Mouse (Mus musculus): ENCODE measurements around the gene Atp6v1b1.
"Not testable (repeated sequence)": the region's sequence is repeated elsewhere in the genome, so short reads cannot be mapped to it uniquely, and the experiment has no call there.

Gene Atp6v1b1

DNA sequence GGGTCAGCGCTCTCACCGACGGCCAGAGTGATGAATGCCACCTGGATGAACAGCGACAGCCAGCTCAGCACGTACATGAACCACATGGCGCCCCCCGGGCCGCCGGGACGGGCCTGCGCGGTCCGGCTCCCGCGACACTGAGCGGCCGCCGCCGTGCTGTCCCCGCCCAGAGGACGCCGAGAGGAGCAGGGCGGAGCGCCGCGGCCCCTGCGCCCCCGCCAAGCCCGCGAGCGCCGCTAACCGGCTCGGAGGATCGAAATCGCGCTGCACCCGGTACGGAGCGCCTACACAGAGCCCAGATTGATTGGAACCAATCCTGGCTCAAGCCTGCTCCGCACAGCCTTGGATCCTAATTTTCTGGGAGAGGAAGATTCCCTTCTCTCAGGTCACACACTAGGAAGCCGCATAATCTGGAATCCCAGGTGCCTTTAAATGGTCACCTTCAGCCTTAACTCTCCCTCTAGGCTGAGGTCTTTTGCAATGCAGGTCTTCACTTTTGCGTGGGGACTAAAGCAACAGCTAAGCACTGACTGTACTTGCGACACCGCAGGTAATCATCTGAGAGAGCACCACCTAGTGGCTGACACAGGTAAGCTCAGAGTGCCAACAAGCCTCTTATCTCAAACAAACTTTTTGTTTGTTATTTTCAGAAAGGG, 33.0 kb downstream of the Atp6v1b1 start, which contains the start of gene Tex261:
Gene Tex261 (minus strand): TSS at position 176 of the 656 bp plus-strand sequence.
- DNase-seq (ENCODE audit: low spot score), result peak; percentile 79

GRCm38 (mm10) chr6:83778306-83778705, 35.5 kb downstream of the Atp6v1b1 start:
- DNase-seq (ENCODE audit: low spot score), result no peak

GRCm38 (mm10) chr6:83779026-83779425, 36.2 kb downstream of the Atp6v1b1 start:
- DNase-seq (ENCODE audit: low spot score), result peak; percentile 34

GRCm38 (mm10) chr6:83786426-83786825, 43.6 kb downstream of the Atp6v1b1 start:
- DNase-seq (ENCODE audit: low spot score), result no peak

DNA sequence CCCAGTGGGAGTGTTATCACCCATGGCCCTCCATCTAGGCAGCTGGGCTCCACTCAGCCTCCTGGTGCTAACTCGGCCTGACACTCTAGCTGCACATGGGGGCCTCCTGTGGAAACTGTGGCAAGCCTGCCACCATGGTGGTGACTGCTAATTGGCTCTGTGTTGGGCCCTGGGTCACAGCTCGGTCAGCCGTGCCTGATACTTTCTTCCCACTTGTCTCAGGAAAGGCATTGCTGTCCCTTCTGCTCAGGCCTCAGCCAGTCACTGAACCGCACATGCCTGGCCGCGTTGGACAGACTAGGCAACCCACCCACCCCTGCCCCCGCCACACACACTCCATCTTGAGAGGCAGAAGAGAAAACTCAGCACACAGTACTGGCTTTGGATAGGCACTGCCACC, 45.8 kb downstream of the Atp6v1b1 start:
- no peak for DNase-seq (ENCODE audit: low spot score)

DNA sequence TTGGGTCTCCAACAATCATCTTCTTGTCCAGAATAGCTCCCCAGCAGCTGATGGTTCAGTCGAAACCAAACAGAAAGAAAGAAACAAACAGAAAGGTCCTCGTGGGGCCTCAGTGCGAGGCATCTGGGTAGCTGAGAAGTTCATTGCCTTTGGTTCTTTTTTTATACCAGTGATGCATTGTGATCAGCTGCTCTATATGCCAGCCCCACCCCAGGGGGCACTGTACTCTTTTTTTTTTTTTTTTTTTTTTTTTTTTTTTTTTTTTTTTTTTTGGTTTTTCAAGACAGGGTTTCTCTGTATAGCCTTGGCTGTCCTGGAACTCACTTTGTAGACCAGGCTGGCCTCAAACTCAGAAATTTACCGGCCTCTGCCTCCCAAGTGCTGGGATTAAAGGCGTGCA, 47.7 kb downstream of the Atp6v1b1 start:
- DNase-seq (ENCODE audit: low spot score), result not testable (repeated sequence)

DNA sequence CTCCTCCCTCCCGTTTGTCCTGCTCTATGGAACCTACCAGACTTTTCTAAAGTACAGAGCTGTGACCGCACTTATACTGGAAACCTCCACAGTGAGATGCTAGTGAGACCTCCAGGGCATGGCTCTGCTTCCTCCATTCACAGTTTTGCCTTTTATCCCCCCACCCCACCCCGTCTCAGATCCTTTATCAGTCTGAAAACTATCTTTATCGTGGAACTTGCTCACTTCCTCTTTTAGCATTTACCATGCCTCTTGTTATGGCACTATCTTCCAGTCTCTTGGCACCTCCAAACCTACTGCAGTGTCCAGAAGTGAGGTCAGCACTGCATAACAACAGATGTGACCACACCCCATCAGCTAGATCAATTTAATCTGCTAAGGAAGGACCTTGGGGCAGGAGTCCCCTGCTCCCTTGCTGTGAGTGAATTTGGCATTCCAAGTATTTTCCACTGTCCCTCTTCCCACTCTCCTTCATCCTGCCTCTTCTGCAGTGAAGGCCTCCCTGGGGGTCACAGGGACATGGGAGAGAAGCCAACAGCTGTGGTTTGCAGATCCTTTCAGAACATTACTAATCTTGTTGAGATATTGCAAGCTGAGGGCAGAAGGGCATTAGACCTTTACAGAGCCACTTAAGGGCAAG, 48.6 kb downstream of the Atp6v1b1 start:
- DNase-seq (ENCODE audit: low spot score), result no peak

GRCm38 (mm10) chr6:83794760-83795296, 52.0 kb downstream of the Atp6v1b1 start, which contains the start of gene Nagk:
Nagk (plus strand) TSS chr6:83794982.
- peak; percentile 88 for DNase-seq (ENCODE audit: low spot score)

DNA sequence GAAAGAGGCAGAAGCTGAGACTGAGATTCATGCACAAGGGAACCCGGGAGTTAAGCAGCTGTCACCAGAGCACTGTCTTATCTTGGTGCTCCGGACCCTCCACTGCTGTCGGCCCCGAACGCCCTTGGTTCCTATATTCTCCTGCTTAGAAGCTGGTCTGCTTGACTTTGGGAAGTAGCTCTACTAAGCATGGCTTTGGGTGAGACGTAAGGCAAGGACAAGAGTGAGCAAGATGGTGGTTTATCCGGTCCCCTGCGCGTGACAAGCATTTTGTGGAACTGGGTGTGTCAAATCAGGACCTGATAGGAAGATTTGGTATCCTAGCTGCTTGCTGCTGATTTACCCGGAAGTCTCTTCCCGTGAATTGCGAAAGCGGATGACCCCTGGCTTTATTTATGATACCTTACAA, 52.7 kb downstream of the Atp6v1b1 start:
- DNase-seq (ENCODE audit: low spot score), result peak; percentile 24

GRCm38 (mm10) chr6:83796686-83797085, 53.9 kb downstream of the Atp6v1b1 start:
- DNase-seq (ENCODE audit: low spot score), result no peak

DNA sequence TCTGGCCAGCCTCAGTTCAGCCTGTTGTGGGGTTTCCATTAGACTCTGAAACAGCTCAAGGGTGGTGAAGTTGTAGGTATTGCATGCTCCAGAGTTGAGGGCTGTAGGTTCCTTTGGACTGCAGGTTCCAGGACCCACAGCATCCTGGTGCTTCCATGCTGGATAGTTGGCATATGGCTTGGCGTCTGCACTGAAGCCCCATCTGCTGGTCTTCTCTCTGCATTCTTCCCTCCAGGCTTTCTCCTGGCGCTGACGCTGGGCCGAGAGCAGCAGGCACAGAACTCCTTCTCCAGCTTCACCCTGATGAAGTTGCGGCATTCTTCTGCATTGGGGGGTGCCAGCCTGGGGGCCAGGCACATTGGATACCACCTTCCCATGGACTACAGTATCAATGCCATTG, 59.2 kb downstream of the Atp6v1b1 start:
- no peak for DNase-seq (ENCODE audit: low spot score)

DNA sequence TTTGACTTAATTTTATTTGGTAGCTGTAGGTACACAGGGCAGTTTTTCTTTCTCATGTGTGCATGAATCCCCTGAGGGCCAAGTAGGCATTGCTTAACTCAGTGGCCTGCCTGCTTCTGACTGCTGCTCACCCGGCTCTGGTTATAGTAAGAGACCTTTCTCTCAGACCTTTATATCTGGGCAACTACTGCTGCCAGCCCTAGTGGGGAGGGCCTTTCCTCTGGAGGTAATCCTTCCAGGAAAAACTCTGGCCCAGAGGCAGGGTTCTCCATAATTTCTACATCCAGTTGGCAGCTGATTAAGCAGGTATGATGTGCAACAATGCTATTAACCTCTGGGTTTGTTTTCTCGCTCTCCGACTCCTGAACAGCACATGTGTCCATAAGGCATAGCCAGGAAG, 60.1 kb downstream of the Atp6v1b1 start:
- DNase-seq (ENCODE audit: low spot score), result no peak

Measured in c-Kit-positive CD71-positive TER-119-positive erythroid progenitor cells, embryonic 14.5 days (primary cell).